Mouse (Mus musculus) heart, postnatal 10 days (tissue): ENCODE results near the gene 4930539E08Rik. TPM values are rescaled to one million over a fixed set of nuclear protein-coding genes. Genes with fewer than 3 reads are reported as not detected.

Experiments used
- DNase-seq, 2 experiments: peaks; one replicate each; pipeline ENCODE4 v3.0.0; 2021
- intact Hi-C: fragments of 180-260 bp; cut with DNase I; formaldehyde crosslinking; loops from one replicate; pipeline ENCODE4 v1.15.1; 2025
- total RNA-seq, 2 experiments: library from RNA; stranded (reverse); gene quantifications; 2 replicates each; pipeline ENCODE4 v1.2.3; 2021

The 4930539E08Rik gene
- total RNA-seq, 2 experiments from 2014 or later, result 0.05 TPM; not detected in 1

DNA sequence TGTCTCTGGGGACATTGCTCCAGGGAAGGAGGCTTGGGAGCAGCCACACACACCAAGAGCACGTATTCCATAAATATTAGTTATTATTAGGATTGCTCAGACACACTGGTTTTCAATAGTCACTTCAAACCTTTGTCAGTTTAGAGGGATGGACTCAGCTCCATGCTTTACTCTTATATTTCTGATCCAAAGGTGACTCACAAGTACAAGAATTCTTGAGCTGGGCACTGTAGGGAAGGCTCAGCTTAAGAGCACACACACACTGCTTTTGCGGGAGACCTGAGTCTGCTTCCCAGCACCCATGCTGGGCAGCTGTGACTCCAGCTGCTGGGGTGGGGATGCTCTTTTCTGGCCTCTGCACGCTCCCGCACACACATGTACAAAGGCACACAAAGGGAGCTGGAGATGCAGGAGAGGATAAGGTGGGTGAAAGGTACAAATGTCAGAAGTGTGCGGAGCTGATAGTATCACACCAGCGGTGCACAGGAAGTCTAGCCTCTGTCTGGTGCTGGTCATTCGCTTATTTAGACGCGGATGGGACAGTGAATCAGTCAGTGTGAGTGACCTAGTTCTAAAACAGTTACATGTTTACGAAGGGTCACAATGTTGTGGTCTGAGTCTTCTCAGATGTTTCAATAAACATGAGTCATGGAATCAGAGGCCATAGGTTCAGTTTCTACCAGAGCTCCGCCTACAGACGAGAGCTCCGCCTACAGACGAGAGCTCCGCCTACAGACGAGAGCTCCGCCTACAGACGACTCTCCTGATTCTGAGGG, 16.5 kb upstream of the 4930539E08Rik start:
- intact Hi-C loops, result loop anchor here (2.0 kb wide), 1 partner anchor 19 kb away; the partner anchor contains the start of gene Kctd20
- no peak for DNase-seq

GRCm38 (mm10) chr17:28930392-28931074, 15.4 kb upstream of the 4930539E08Rik start:
- peak; percentile 98 to 99 for DNase-seq
- intact Hi-C loops, result loop anchor here (2.0 kb wide), 1 partner anchor 20 kb away; the partner anchor contains the start of gene Kctd20

- intact Hi-C loops, result no loop called here
- no peak for DNase-seq
These were observed 14.2 kb upstream of the 4930539E08Rik start for GRCm38 (mm10) chr17:28929369-28929768.

- intact Hi-C loops, result no loop called here
- peak in 1 of 2 experiments; percentile 19 for DNase-seq
These were observed 12.9 kb upstream of the 4930539E08Rik start for GRCm38 (mm10) chr17:28928004-28928403.

- intact Hi-C loops, result loop anchor here (1.0 to 2.0 kb wide), 5 partner anchors 22 to 236 kb away; partner anchors contain the start of genes Brpf3, Mapk14 and Slc26a8
- peak; percentile 40 to 72 for DNase-seq
These were observed 11.9 kb upstream of the 4930539E08Rik start for GRCm38 (mm10) chr17:28926866-28927635.

- intact Hi-C loops, result loop anchor here (1.0 to 2.0 kb wide), 5 partner anchors 22 to 236 kb away; partner anchors contain the start of genes Brpf3, Mapk14 and Slc26a8
- peak; percentile 84 to 90 for DNase-seq
These were observed 11.3 kb upstream of the 4930539E08Rik start for GRCm38 (mm10) chr17:28926380-28926779.

DNA sequence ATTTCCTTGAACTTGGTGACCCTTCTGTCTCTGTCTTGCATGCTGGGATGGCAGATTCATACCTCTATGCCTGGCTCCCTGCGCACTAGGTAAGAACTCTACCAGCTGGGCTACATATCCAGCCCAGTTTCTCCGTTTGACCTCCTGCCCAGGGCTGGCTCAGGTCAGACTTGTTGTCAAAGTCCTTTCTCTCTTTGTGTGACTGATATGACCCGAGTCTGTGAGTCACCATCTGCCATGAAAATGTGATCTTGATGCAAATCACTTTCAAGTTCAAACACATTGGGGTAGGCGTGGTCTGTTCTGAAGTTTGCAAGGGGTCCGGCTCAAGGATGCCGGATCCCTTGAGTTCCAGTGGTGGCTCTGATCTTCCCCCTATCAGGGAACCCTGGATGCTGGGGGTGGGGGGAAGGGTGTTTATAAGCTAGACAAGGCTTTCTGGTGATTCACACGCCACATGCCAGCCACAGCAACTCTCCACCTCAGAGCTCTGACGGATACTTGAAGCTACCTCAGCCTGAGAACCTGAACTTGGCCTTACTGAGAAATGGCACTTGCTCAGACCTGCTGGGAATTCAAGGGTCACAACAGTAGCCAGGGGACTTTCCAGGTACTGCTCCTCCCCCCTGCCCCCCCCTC, 10.0 kb upstream of the 4930539E08Rik start:
- intact Hi-C loops, result no loop called here
- DNase-seq, result no peak

GRCm38 (mm10) chr17:28922096-28922495, 7.0 kb upstream of the 4930539E08Rik start:
- DNase-seq, result no peak
- intact Hi-C loops, result no loop called here

GRCm38 (mm10) chr17:28921086-28921485, 6.0 kb upstream of the 4930539E08Rik start:
- DNase-seq, result peak in 1 of 2 experiments; percentile 27
- intact Hi-C loops, result no loop called here

GRCm38 (mm10) chr17:28916520-28916919, 1.4 kb upstream of the 4930539E08Rik start:
- intact Hi-C loops, result no loop called here
- DNase-seq, result no peak

- intact Hi-C loops, result no loop called here
- no peak for DNase-seq
These were observed 1.2 kb downstream of the 4930539E08Rik start for GRCm38 (mm10) chr17:28913940-28914339.

DNA sequence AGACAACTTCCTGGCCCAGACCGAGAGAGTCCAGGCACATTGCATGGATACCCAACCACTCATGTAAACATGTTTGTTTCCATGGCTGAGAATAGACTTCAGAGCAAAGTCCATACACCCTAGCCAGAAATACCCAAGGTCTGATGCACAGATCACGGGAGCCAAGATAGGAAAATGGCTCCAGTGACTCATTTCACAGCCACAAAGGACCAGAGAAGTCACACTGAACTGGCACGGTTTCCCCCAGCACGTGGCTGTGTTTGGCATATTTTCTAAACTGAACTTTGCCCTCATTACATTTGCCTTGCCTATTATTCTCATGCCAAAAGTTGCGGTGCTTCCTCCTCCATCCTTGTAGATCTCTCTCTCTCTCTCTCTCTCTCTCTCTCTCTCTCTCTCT, 1.9 kb downstream of the 4930539E08Rik start:
- peak; percentile 57 to 61 for DNase-seq
- intact Hi-C loops, result no loop called here

GRCm38 (mm10) chr17:28910139-28910538, 5.0 kb downstream of the 4930539E08Rik start:
- no peak for DNase-seq
- intact Hi-C loops, result no loop called here

DNA sequence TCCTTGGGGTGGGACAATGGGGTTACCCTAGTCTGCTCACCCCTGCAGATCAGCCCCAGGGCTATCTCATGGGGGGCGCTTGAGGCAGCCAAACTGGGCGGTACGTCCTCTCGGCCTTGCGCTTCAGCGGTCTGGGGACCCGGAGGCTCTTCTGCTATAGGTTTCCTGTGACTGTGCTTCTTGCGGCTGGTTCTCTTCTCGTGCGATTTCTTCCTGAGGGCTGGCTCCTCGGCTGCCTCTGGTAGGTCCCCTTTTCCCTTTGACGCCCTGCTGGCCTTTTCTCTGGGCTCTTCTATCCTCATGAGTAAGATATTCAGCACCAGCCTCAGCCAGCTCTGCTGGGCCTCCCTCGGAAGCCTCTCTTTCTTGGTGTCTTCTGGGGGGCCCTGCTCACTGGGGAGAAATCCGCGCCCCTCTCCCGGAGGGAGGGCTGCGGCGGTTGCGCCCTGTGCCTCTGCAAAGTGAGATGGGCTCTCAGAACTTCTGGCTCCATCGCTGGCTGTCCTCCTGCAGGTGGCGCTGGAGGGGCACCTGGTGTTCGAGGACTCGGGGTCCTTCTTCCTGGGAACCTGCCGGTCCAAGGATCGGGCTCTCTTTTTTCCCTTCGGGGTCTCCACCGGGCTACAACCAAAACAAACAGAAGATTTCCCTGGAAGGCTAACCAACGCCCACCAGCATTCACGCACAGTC, 5.7 kb downstream of the 4930539E08Rik start:
- peak; percentile 59 to 75 for DNase-seq
- intact Hi-C loops, result no loop called here

GRCm38 (mm10) chr17:28907959-28908358, 7.2 kb downstream of the 4930539E08Rik start:
- intact Hi-C loops, result no loop called here
- DNase-seq, result no peak

GRCm38 (mm10) chr17:28905377-28905916, 9.7 kb downstream of the 4930539E08Rik start:
- intact Hi-C loops, result loop anchor here (2.0 kb wide), 1 partner anchor 21 kb away; no protein-coding TSS in a partner anchor
- no peak for DNase-seq

- intact Hi-C loops, result loop anchor here (2.0 kb wide), 1 partner anchor 22 kb away; no protein-coding TSS in a partner anchor
- DNase-seq, result peak; percentile 65 to 86
These were observed 10.4 kb downstream of the 4930539E08Rik start for GRCm38 (mm10) chr17:28904546-28905376.

GRCm38 (mm10) chr17:28901559-28901958, 13.6 kb downstream of the 4930539E08Rik start:
- no peak for DNase-seq
- intact Hi-C loops, result no loop called here
